Mouse (Mus musculus) intestine, embryonic 15.5 days (tissue): ENCODE data around the gene Tnfsf12. TPM values are rescaled to one million over a fixed set of nuclear protein-coding genes. Genes with fewer than 3 reads are reported as not detected.
"Not testable (repeated sequence)": the region's sequence is repeated elsewhere in the genome, so short reads cannot be mapped to it uniquely, and the experiment has no call there.

Experiments
- ATAC-seq: fragments of 200-750 bp; cut with Nextera tagmentation; 2 replicates; pipeline ENCODE4 v1.8.0; 2017; ENCODE audit warnings: moderate TSS enrichment, moderate library complexity
- H3K27ac ChIP-seq: fragments of 300-500 bp; sonication (generic); 2 replicates; pipeline ENCODE4 v1.5.1; 2015; ENCODE audit warnings: mild to moderate bottlenecking, inconsistent platforms
- H3K27me3 ChIP-seq: fragments of 300-500 bp; sonication (generic); replicated peaks from 2 replicates; pipeline ENCODE4 v1.6.1; 2015; ENCODE audit warnings: inconsistent platforms
- H3K36me3 ChIP-seq: fragments of 300-500 bp; sonication (generic); 2 replicates; pipeline ENCODE4 v1.6.1; 2015; ENCODE audit warnings: inconsistent platforms
- H3K4me1 ChIP-seq: fragments of 300-500 bp; sonication (generic); replicated peaks from 2 replicates; pipeline ENCODE4 v1.6.1; 2015; ENCODE audit warnings: inconsistent platforms
- H3K4me2 ChIP-seq: fragments of 300-500 bp; sonication (generic); replicated peaks from 2 replicates; pipeline ENCODE4 v1.6.1; 2015; ENCODE audit warnings: mild to moderate bottlenecking, inconsistent platforms
- H3K4me3 ChIP-seq: fragments of 300-500 bp; sonication (generic); replicated peaks from 2 replicates; pipeline ENCODE4 v1.5.1; 2015; ENCODE audit warnings: inconsistent platforms
- H3K9ac ChIP-seq: fragments of 300-500 bp; sonication (generic); 2 replicates; pipeline ENCODE4 v1.6.1; 2015; ENCODE audit warnings: inconsistent platforms
- H3K9me3 ChIP-seq: fragments of 300-500 bp; sonication (generic); 2 replicates; pipeline ENCODE4 v1.6.1; 2016; ENCODE audit warnings: inconsistent platforms
- WGBS: fragments of 180-500 bp; shearing (Covaris S2); methylation state at CpG from one replicate; pipeline ENCODE4 v1.1.7; 2015; 5-methylcytosine and 5-hydroxymethylcytosine counted together
- polyA plus RNA-seq: library from polyadenylated mRNA; unstranded; fragments of >200 nt; fragmentation: Nextera tagmentation; extraction: Ambion mirVana; gene quantifications from 2 replicates; pipeline ENCODE4 v1.2.1, GENCODE M21; 2015

Gene Tnfsf12
- polyA plus RNA-seq, 1 experiment from 2014 or later: 7.0 TPM

GRCm38 (mm10) chr11:69712954-69713672, 17.5 kb upstream of the Tnfsf12 start:
- Histone ChIP-seq H3K36me3 (no peaks in the 10 kb centered on the region), H3K27me3 (no peaks in the 10 kb centered on the region), H3K4me1 (peaks cover 7% of the 10 kb centered on the region; the same call in 1 of the 2 replicates), H3K4me2 (no peak overlapping the region), H3K27ac (no peak overlapping the region), H3K4me3 (no peak overlapping the region), H3K9me3 (no peaks in the 10 kb centered on the region), H3K9ac (no peak overlapping the region)
- ATAC-seq: no peak
- WGBS: 85% methylated on average over 20 of the region's 20 CpGs

GRCm38 (mm10) chr11:69711082-69711481, 15.4 kb upstream of the Tnfsf12 start:
- Histone ChIP-seq H3K4me1 (peaks cover 7% of the 10 kb centered on the region; the same call in 1 of the 2 replicates), H3K9me3 (no peaks in the 10 kb centered on the region), H3K9ac (no peak overlapping the region), H3K4me2 (no peak overlapping the region), H3K36me3 (no peaks in the 10 kb centered on the region), H3K27ac (no peak overlapping the region), H3K27me3 (no peaks in the 10 kb centered on the region), H3K4me3 (no peak overlapping the region)
- WGBS: 74% methylated on average over 2 of the region's 2 CpGs
- ATAC-seq: no peak

GRCm38 (mm10) chr11:69710470-69710869, 14.8 kb upstream of the Tnfsf12 start:
- 76% methylated on average over 3 of the region's 3 CpGs for WGBS
- no peak overlapping the region for H3K4me2 ChIP-seq
- no peak for ATAC-seq
- no peak overlapping the region for H3K9ac ChIP-seq
- no peaks in the 10 kb centered on the region for H3K27me3 ChIP-seq
- no peak overlapping the region for H3K27ac ChIP-seq
- H3K4me1 ChIP-seq: 0 out of 2 replicates have a peak, but pooled peaks cover 2% of the 10 kb centered on the region
- H3K4me3 ChIP-seq: no peak overlapping the region
- H3K9me3 ChIP-seq: no peaks in the 10 kb centered on the region
- no peaks in the 10 kb centered on the region for H3K36me3 ChIP-seq

- WGBS: 55% methylated on average over 11 of the region's 11 CpGs
- Histone ChIP-seq H3K9ac (no peak overlapping the region), H3K9me3 (no peaks in the 10 kb centered on the region), H3K27me3 (no peaks in the 10 kb centered on the region), H3K36me3 (no peaks in the 10 kb centered on the region), H3K4me2 (no peak overlapping the region), H3K4me3 (no peak overlapping the region), H3K4me1 (no peaks in the 10 kb centered on the region), H3K27ac (no peak overlapping the region)
- no peak for ATAC-seq
Observed at GRCm38 (mm10) chr11:69709554-69710446, 14.2 kb upstream of the Tnfsf12 start.

GRCm38 (mm10) chr11:69708614-69709265, 13.1 kb upstream of the Tnfsf12 start:
- H3K4me1 ChIP-seq: no peaks in the 10 kb centered on the region
- H3K27me3 ChIP-seq: no peaks in the 10 kb centered on the region
- no peak overlapping the region for H3K27ac ChIP-seq
- H3K9ac ChIP-seq: no peak overlapping the region
- 66% methylated on average over 3 of the region's 3 CpGs for WGBS
- H3K4me2 ChIP-seq: no peak overlapping the region
- H3K4me3 ChIP-seq: no peak overlapping the region
- H3K36me3 ChIP-seq: no peaks in the 10 kb centered on the region
- H3K9me3 ChIP-seq: no peaks in the 10 kb centered on the region
- ATAC-seq: no peak

- ATAC-seq: no peak
- no peaks in the 10 kb centered on the region for H3K9me3 ChIP-seq
- no peaks in the 10 kb centered on the region for H3K4me1 ChIP-seq
- no peaks in the 10 kb centered on the region for H3K27me3 ChIP-seq
- H3K4me3 ChIP-seq: no peak overlapping the region
- WGBS: 85% methylated on average over 4 of the region's 4 CpGs
- H3K27ac ChIP-seq: no peak overlapping the region
- no peak overlapping the region for H3K4me2 ChIP-seq
- H3K9ac ChIP-seq: no peak overlapping the region
- H3K36me3 ChIP-seq: no peaks in the 10 kb centered on the region
Observed at GRCm38 (mm10) chr11:69707873-69708381, 12.3 kb upstream of the Tnfsf12 start.

- Histone ChIP-seq H3K27me3 (no peaks in the 10 kb centered on the region), H3K4me1 (no peaks in the 10 kb centered on the region), H3K9ac (no peak overlapping the region), H3K4me3 (no peak overlapping the region), H3K4me2 (no peak overlapping the region), H3K9me3 (no peaks in the 10 kb centered on the region), H3K36me3 (no peaks in the 10 kb centered on the region), H3K27ac (no peak overlapping the region)
- WGBS: 87% methylated on average over 4 of the region's 4 CpGs
- ATAC-seq: no peak
Observed at GRCm38 (mm10) chr11:69707480-69707847, 11.8 kb upstream of the Tnfsf12 start.

- H3K27me3 ChIP-seq: no peaks in the 10 kb centered on the region
- H3K9me3 ChIP-seq: no peaks in the 10 kb centered on the region
- no peak overlapping the region for H3K4me2 ChIP-seq
- H3K9ac ChIP-seq: no peak overlapping the region
- no peaks in the 10 kb centered on the region for H3K36me3 ChIP-seq
- H3K4me1 ChIP-seq: no peaks in the 10 kb centered on the region
- ATAC-seq: no peak
- no peak overlapping the region for H3K4me3 ChIP-seq
- 53% methylated on average over 6 of the region's 6 CpGs for WGBS
- H3K27ac ChIP-seq: no peak overlapping the region
Observed at GRCm38 (mm10) chr11:69706775-69707479, 11.3 kb upstream of the Tnfsf12 start.

GRCm38 (mm10) chr11:69704613-69705010, 9.0 kb upstream of the Tnfsf12 start:
- no peak overlapping the region for H3K9ac ChIP-seq
- no peak overlapping the region for H3K27ac ChIP-seq
- 20% methylated on average over 2 of the region's 2 CpGs for WGBS
- no peak overlapping the region for H3K4me2 ChIP-seq
- no peaks in the 10 kb centered on the region for H3K9me3 ChIP-seq
- no peak overlapping the region for H3K4me3 ChIP-seq
- H3K36me3 ChIP-seq: no peaks in the 10 kb centered on the region
- 0 out of 2 replicates have a peak, but pooled peaks cover 1% of the 10 kb centered on the region for H3K4me1 ChIP-seq
- H3K27me3 ChIP-seq: no peaks in the 10 kb centered on the region
- ATAC-seq: no peak

GRCm38 (mm10) chr11:69703814-69704612, 8.4 kb upstream of the Tnfsf12 start:
- Histone ChIP-seq H3K9ac (no peak overlapping the region), H3K4me1 (0 out of 2 replicates have a peak, but pooled peaks cover 2% of the 10 kb centered on the region), H3K4me3 (no peak overlapping the region), H3K4me2 (no peak overlapping the region), H3K27me3 (no peaks in the 10 kb centered on the region), H3K9me3 (no peaks in the 10 kb centered on the region), H3K36me3 (no peaks in the 10 kb centered on the region), H3K27ac (no peak overlapping the region)
- WGBS: 57% methylated on average over 8 of the region's 8 CpGs
- ATAC-seq: no peak

GRCm38 (mm10) chr11:69703381-69703780, 7.7 kb upstream of the Tnfsf12 start:
- H3K4me1 ChIP-seq, H3K4me2 ChIP-seq, ATAC-seq, H3K27me3 ChIP-seq, H3K9me3 ChIP-seq, H3K36me3 ChIP-seq, H3K4me3 ChIP-seq, H3K27ac ChIP-seq, H3K9ac ChIP-seq: not testable (repeated sequence)
- WGBS: 73% methylated on average over 3 of the region's 3 CpGs
